Mouse (Mus musculus) kidney, embryonic 15.5 days (tissue): ENCODE data around the gene Plch2. TPM values are rescaled to one million over a fixed set of nuclear protein-coding genes. Genes with fewer than 3 reads are reported as not detected.
"Not testable (repeated sequence)": the region's sequence is repeated elsewhere in the genome, so short reads cannot be mapped to it uniquely, and the experiment has no call there.

Source experiments
- ATAC-seq: fragments of 200-750 bp; cut with Nextera tagmentation; replicated peaks from 2 replicates; pipeline ENCODE4 v1.8.0; 2017; ENCODE audit warnings: moderate TSS enrichment; ENCODE audit not compliant: low FRiP score
- H3K27ac ChIP-seq: fragments of 300-500 bp; sonication (generic); 2 replicates; pipeline ENCODE4 v1.5.1; 2015; ENCODE audit warnings: mild to moderate bottlenecking, inconsistent platforms
- H3K27me3 ChIP-seq: fragments of 300-500 bp; sonication (generic); 2 replicates; pipeline ENCODE4 v1.6.1; 2015; ENCODE audit warnings: inconsistent platforms
- H3K36me3 ChIP-seq: fragments of 300-500 bp; sonication (generic); 2 replicates; pipeline ENCODE4 v1.6.1; 2015; ENCODE audit warnings: inconsistent platforms
- H3K4me1 ChIP-seq: fragments of 300-500 bp; sonication (generic); 2 replicates; pipeline ENCODE4 v1.6.1; 2015; ENCODE audit warnings: inconsistent platforms
- H3K4me2 ChIP-seq: fragments of 300-500 bp; sonication (generic); 2 replicates; pipeline ENCODE4 v1.6.1; 2015; ENCODE audit warnings: moderate library complexity, mild to moderate bottlenecking, inconsistent platforms
- H3K4me3 ChIP-seq: fragments of 300-500 bp; sonication (generic); replicated peaks from 2 replicates; pipeline ENCODE4 v1.5.1; 2015; ENCODE audit warnings: mild to moderate bottlenecking, inconsistent platforms
- H3K9ac ChIP-seq: fragments of 300-500 bp; sonication (generic); 2 replicates; pipeline ENCODE4 v1.6.1; 2015; ENCODE audit warnings: mild to moderate bottlenecking, inconsistent platforms
- H3K9me3 ChIP-seq: fragments of 300-500 bp; sonication (generic); replicated peaks from 2 replicates; pipeline ENCODE4 v1.6.1; 2016; ENCODE audit warnings: inconsistent platforms
- WGBS: fragments of 180-500 bp; shearing (Covaris S2); methylation state at CpG from one replicate; pipeline ENCODE4 v1.1.7; 2015; ENCODE audit warnings: mixed read lengths; 5-methylcytosine and 5-hydroxymethylcytosine counted together
- polyA plus RNA-seq: library from polyadenylated mRNA; unstranded; fragments of >200 nt; fragmentation: Nextera tagmentation; extraction: Ambion mirVana; gene quantifications from 2 replicates; pipeline ENCODE4 v1.2.1, GENCODE M21; 2015

The Plch2 gene
- polyA plus RNA-seq, 1 experiment from 2014 or later = 2.6 TPM

DNA sequence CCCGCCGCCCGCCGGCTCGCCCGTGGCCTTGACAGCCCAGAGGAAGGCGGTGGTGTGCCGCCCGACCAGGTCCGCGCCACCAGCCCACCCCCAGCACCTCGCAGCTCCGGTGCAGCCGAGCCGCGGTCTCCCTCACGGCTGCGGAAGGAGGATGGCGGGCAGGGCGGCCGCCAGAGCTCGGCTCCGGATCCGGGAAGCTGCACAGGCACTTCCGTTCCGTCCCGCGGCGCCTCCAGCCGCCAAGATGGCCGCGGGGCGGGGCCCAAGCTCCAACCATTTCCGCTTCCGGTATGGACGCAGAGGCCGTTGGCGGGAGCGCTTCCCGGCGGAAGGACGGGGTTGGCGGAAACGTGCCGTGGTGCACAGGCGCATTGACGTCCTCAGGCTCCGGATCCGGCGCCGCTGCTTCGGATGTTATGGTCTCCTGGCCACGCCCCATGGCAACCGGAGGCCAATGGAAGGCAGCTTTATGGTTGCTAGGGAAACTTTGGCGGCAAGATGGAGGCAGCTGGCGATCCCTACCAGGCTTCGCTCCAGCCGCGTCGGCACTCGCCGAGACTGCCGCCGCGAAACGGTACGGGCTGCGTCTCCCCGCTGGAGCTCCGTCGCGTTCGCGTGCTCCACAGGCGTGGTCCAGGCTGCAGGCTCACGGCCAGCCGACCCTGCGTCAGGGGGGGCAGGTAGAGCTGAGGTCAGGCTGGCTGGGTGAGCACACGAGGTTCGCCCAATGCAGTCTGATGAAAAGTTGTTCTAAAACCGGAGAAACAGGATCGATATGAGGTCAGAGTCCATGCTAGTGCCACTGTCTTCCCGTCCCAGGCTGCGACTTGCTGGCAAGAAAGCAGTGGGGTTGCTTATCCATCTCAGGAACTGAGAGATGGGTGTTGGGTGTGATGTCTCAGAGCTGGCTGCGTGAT lies 29.8 kb upstream of the Plch2 start, which contains the start of the genes Rer1 and Morn1:
Rer1 (minus strand) TSS at position 275 of the 917 bp plus-strand sequence.
Morn1 (plus strand) TSS at position 470 of the 917 bp plus-strand sequence.
- peak within 1 kb of the TSS; percentile 96 for H3K4me3 ChIP-seq
- peak within 1 kb of the TSS; percentile 96 for H3K27ac ChIP-seq
- H3K4me2 ChIP-seq = peak within 1 kb of the TSS; percentile 92
- peaks cover 39% of the 10 kb centered on the region for H3K4me1 ChIP-seq
- WGBS = under 1% methylated on average over 85 of the region's 85 CpGs
- H3K9ac ChIP-seq = peak within 1 kb of the TSS; percentile 80
- peak; percentile 98 for ATAC-seq
- no peaks in the 10 kb centered on the region for H3K9me3 ChIP-seq
- H3K36me3 ChIP-seq = peaks cover 27% of the 10 kb centered on the region
- no peaks in the 10 kb centered on the region for H3K27me3 ChIP-seq

GRCm38 (mm10) chr4:155085206-155086107 lies 28.9 kb upstream of the Plch2 start:
- H3K27ac ChIP-seq = peak overlapping the region; percentile 96
- H3K9ac ChIP-seq = peak overlapping the region; percentile 80
- ATAC-seq = peak; percentile 86; the same call in 1 of the 2 replicates
- H3K9me3 ChIP-seq = no peaks in the 10 kb centered on the region
- peaks cover 35% of the 10 kb centered on the region for H3K36me3 ChIP-seq
- peak overlapping the region; percentile 83 for H3K4me2 ChIP-seq
- 6% methylated on average over 35 of the region's 35 CpGs for whole genome bisulfite sequencing
- H3K4me1 ChIP-seq = peaks cover 40% of the 10 kb centered on the region
- no peaks in the 10 kb centered on the region for H3K27me3 ChIP-seq
- peak overlapping the region; percentile 96 for H3K4me3 ChIP-seq

DNA sequence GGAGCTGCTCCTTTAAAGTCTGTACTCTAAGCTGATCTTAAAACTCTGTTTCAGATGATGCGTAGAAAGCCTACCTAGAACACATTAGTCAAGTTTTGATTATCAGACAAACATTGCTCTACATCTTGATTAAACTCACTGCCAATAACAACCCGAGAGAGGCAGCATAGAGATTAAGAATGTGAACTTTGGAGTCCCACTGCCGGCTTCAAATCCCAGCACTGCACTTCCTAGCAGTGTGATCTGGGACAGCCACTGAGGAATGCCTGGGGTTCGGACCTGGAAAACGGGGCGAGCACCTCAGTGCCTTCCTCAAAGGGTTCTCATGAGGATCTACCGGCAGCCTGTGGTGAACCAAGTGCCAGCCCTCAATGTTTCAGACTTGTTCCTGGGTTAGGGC lies 27.8 kb upstream of the Plch2 start:
- Histone ChIP-seq H3K4me1 (peaks cover 43% of the 10 kb centered on the region), H3K9me3 (no peaks in the 10 kb centered on the region), H3K9ac (peak overlapping the region; percentile 80; the same call in 1 of the 2 replicates), H3K27ac (no peak overlapping the region), H3K36me3 (peaks cover 46% of the 10 kb centered on the region), H3K4me3 (peak overlapping the region; percentile 96), H3K27me3 (no peaks in the 10 kb centered on the region), H3K4me2 (peak overlapping the region; percentile 83; the same call in 1 of the 2 replicates)
- WGBS = 84% methylated on average over 7 of the region's 7 CpGs
- no peak for ATAC-seq

- ATAC-seq = no peak
- Histone ChIP-seq H3K4me2 (no peak overlapping the region), H3K36me3 (peaks cover 46% of the 10 kb centered on the region), H3K27ac (no peak overlapping the region), H3K9me3 (no peaks in the 10 kb centered on the region), H3K4me3 (no peak overlapping the region), H3K4me1 (peaks cover 43% of the 10 kb centered on the region), H3K9ac (no peak overlapping the region), H3K27me3 (no peaks in the 10 kb centered on the region)
- 89% methylated on average over 4 of the region's 4 CpGs for WGBS
These were observed 27.0 kb upstream of the Plch2 start for GRCm38 (mm10) chr4:155083553-155083952.

GRCm38 (mm10) chr4:155079666-155080065 lies 23.1 kb upstream of the Plch2 start:
- H3K36me3 ChIP-seq = peaks cover 85% of the 10 kb centered on the region
- no peak for ATAC-seq
- no peaks in the 10 kb centered on the region for H3K27me3 ChIP-seq
- H3K4me2 ChIP-seq = no peak overlapping the region
- H3K4me1 ChIP-seq = peaks cover 23% of the 10 kb centered on the region
- H3K4me3 ChIP-seq = no peak overlapping the region
- H3K9me3 ChIP-seq = no peaks in the 10 kb centered on the region
- no peak overlapping the region for H3K9ac ChIP-seq
- WGBS = 85% methylated on average over 6 of the region's 6 CpGs
- H3K27ac ChIP-seq = peak overlapping the region; percentile 48; the same call in 1 of the 2 replicates

- H3K27me3 ChIP-seq, H3K9me3 ChIP-seq, H3K9ac ChIP-seq, ATAC-seq, H3K4me3 ChIP-seq, H3K27ac ChIP-seq, H3K4me2 ChIP-seq: not testable (repeated sequence)
- Histone ChIP-seq H3K4me1 (peaks cover 15% of the 10 kb centered on the region), H3K36me3 (peaks cover 93% of the 10 kb centered on the region)
- WGBS = 88% methylated on average over 10 of the region's 10 CpGs
These were observed 22.2 kb upstream of the Plch2 start for GRCm38 (mm10) chr4:155078808-155079207.

GRCm38 (mm10) chr4:155076677-155077076 lies 20.1 kb upstream of the Plch2 start:
- H3K4me3 ChIP-seq = no peak overlapping the region
- 70% methylated on average over 9 of the region's 9 CpGs for WGBS
- H3K4me2 ChIP-seq = no peak overlapping the region
- H3K4me1 ChIP-seq = peaks cover 4% of the 10 kb centered on the region; the same call in 1 of the 2 replicates
- no peaks in the 10 kb centered on the region for H3K27me3 ChIP-seq
- no peak overlapping the region for H3K27ac ChIP-seq
- no peaks in the 10 kb centered on the region for H3K9me3 ChIP-seq
- peaks cover 96% of the 10 kb centered on the region for H3K36me3 ChIP-seq
- H3K9ac ChIP-seq = no peak overlapping the region
- no peak for ATAC-seq

GRCm38 (mm10) chr4:155075813-155076212 lies 19.2 kb upstream of the Plch2 start:
- Histone ChIP-seq H3K4me3 (no peak overlapping the region), H3K27me3 (no peaks in the 10 kb centered on the region), H3K9ac (no peak overlapping the region), H3K4me1 (peaks cover 4% of the 10 kb centered on the region; the same call in 1 of the 2 replicates), H3K9me3 (no peaks in the 10 kb centered on the region), H3K36me3 (peaks cover 98% of the 10 kb centered on the region), H3K27ac (no peak overlapping the region), H3K4me2 (no peak overlapping the region)
- 89% methylated on average over 2 of the region's 2 CpGs for WGBS
- no peak for ATAC-seq

- no peaks in the 10 kb centered on the region for H3K9me3 ChIP-seq
- WGBS = 91% methylated on average over 9 of the region's 9 CpGs
- no peak for ATAC-seq
These were observed 18.6 kb upstream of the Plch2 start for GRCm38 (mm10) chr4:155075137-155075536.

DNA sequence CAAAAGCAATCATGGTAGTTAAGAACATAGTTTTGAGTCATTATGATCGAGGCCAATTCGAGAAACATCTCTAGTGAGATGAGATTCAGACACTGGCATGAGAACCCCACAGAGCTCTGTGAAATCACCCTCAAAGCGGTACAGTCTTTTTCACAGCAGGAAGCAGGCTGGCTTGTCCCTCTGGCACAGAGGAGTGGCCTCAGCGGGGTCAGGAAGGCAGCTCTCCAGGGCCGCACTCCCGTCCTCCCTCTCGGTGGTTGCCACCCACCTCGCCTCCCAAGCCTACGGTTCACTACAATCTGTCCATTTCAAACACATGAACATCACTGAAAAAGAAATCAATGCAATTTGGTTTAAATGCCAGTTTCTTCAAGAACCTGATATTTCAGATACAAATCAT lies 17.8 kb upstream of the Plch2 start:
- Histone ChIP-seq H3K27ac (no peak overlapping the region), H3K9ac (no peak overlapping the region), H3K27me3 (no peaks in the 10 kb centered on the region), H3K4me3 (no peak overlapping the region), H3K4me2 (no peak overlapping the region), H3K36me3 (peaks cover 98% of the 10 kb centered on the region), H3K9me3 (no peaks in the 10 kb centered on the region), H3K4me1 (0 out of 2 replicates have a peak, but pooled peaks cover 3% of the 10 kb centered on the region)
- ATAC-seq = no peak
- WGBS = 71% methylated on average over 9 of the region's 9 CpGs

More at GRCm38 (mm10) chr4:155075137-155075536, 18.6 kb upstream of the Plch2 start:
- Histone ChIP-seq H3K36me3 (peaks cover 98% of the 10 kb centered on the region), H3K27ac (no peak overlapping the region), H3K4me3 (no peak overlapping the region), H3K4me2 (no peak overlapping the region), H3K9ac (no peak overlapping the region), H3K4me1 (peaks cover under 1% of the 10 kb centered on the region; the same call in 1 of the 2 replicates), H3K27me3 (no peaks in the 10 kb centered on the region)

GRCm38 (mm10) chr4:155070921-155071320 lies 14.3 kb upstream of the Plch2 start:
- Histone ChIP-seq H3K27ac (no peak overlapping the region), H3K36me3 (peaks cover 77% of the 10 kb centered on the region)
- ATAC-seq = no peak

More at GRCm38 (mm10) chr4:155070921-155071320, 14.3 kb upstream of the Plch2 start:
- H3K4me3 ChIP-seq = no peak overlapping the region
- H3K9ac ChIP-seq = no peak overlapping the region
- no peaks in the 10 kb centered on the region for H3K9me3 ChIP-seq
- H3K27me3 ChIP-seq = no peaks in the 10 kb centered on the region
- peaks cover 30% of the 10 kb centered on the region for H3K4me1 ChIP-seq
- H3K4me2 ChIP-seq = no peak overlapping the region
- 89% methylated on average over 5 of the region's 5 CpGs for WGBS
